Mouse (Mus musculus): ENCODE measurements at regions not wholly inside any gene's neighbourhood (a gene's known extent, or its start where the extent isn't known, plus 50 kb on each side); places are given as distances from the start of the nearest gene placed in this dataset.
A peak's percentile ranks its signal among the peaks of the same experiment; 100 is the strongest.

- Histone ChIP-seq H3K9me3 (replicated peaks; ENCODE audit: insufficient read depth, low read length) (no peaks in the 10 kb centered on the region), H3K36me3 (ENCODE audit: control insufficient read depth in 1 of 2, insufficient read depth in 2 of 2, low read length in 2 of 2) (no peaks in the 10 kb centered on the region), H3K79me2 (ENCODE audit: control insufficient read depth, insufficient read depth, low read length, poor library complexity) (no peaks in the 10 kb centered on the region), H3K9ac (ENCODE audit: control insufficient read depth, low read depth, low read length, poor library complexity, severe bottlenecking) (no peak overlapping the region), H3K4me3 (ENCODE audit: control insufficient read depth in 1 of 2, insufficient read depth in 1 of 2, low read depth in 2 of 2, low read length in 2 of 2) (no peak overlapping the region), H3K4me1 (ENCODE audit: control insufficient read depth in 1 of 2, insufficient read depth in 2 of 2, low read length in 2 of 2) (peaks cover 0 to 6% of the 10 kb centered on the region in 2 experiments; a peak in 3 of 4 replicates), H3K27me3 (ENCODE audit: control insufficient read depth in 1 of 2, insufficient read depth in 2 of 2, low read length in 2 of 2) (no peaks in the 10 kb centered on the region), H3K27ac (ENCODE audit: control insufficient read depth, low read depth, low read length) (no peak overlapping the region)
- peak; percentile 29 for DNase-seq (ENCODE audit: low read depth, low spot score)
- TF ChIP-seq USF1 (IDR thresholded peaks at IDR 0.05; ENCODE audit: low read depth, low read length) (no peak), POLR2A (IDR thresholded peaks at IDR 0.05; ENCODE audit: control insufficient read depth in 1 of 2, insufficient read depth in 1 of 2, low read depth in 1 of 2, low read length in 2 of 2, poor library complexity in 1 of 2) (no peak), NRF1 (IDR thresholded peaks at IDR 0.05; ENCODE audit: insufficient read depth, low read depth, low read length, poor library complexity, severe bottlenecking) (no peak), POLR2AphosphoS2 (IDR thresholded peaks at IDR 0.05; ENCODE audit: low read length) (no peak), ETS1 (IDR thresholded peaks at IDR 0.05; ENCODE audit: low read depth, low read length) (no peak), EP300 (IDR thresholded peaks at IDR 0.05; ENCODE audit: low read depth in 1 of 2, low read length in 2 of 2) (no peak), RCOR1 (IDR thresholded peaks at IDR 0.05; ENCODE audit: low read depth, low read length) (no peak), MYB (IDR thresholded peaks at IDR 0.05; ENCODE audit: low read depth, low read length) (no peak), E2F4 (IDR thresholded peaks at IDR 0.05; ENCODE audit: borderline replicate concordance, low read depth, low read length) (no peak), USF2 (IDR thresholded peaks at IDR 0.05; ENCODE audit: borderline replicate concordance in 1 of 2, insufficient read depth in 1 of 2, low read depth in 1 of 2, low read length in 2 of 2) (no peak), TBP (IDR thresholded peaks at IDR 0.05; ENCODE audit: low read depth, low read length) (no peak), MYC (IDR thresholded peaks at IDR 0.05; ENCODE audit: low read depth, low read length) (no peak), HCFC1 (IDR thresholded peaks at IDR 0.05; ENCODE audit: low read depth, low read length) (no peak), ZNF384 (IDR thresholded peaks at IDR 0.05; ENCODE audit: low read depth, low read length) (no peak), ELF1 (IDR thresholded peaks at IDR 0.05; ENCODE audit: low read depth, low read length) (no peak), MEF2A (IDR thresholded peaks at IDR 0.05; ENCODE audit: extremely low read depth, insufficient replicate concordance, low read depth, low read length, poor library complexity, severe bottlenecking) (no peak), MAZ (IDR thresholded peaks at IDR 0.05; ENCODE audit: low read depth, low read length) (no peak), CHD2 (IDR thresholded peaks at IDR 0.05; ENCODE audit: low read length) (no peak)
These were observed 213.2 kb upstream of the Prok2 start for GRCm38 (mm10) chr6:99939382-99939781.

GRCm38 (mm10) chr6:99938949-99939348, 212.8 kb upstream of the Prok2 start:
- Histone ChIP-seq H3K79me2 (ENCODE audit: control insufficient read depth, insufficient read depth, low read length, poor library complexity) (no peaks in the 10 kb centered on the region), H3K27me3 (ENCODE audit: control insufficient read depth in 1 of 2, insufficient read depth in 2 of 2, low read length in 2 of 2) (no peaks in the 10 kb centered on the region), H3K4me3 (ENCODE audit: control insufficient read depth in 1 of 2, insufficient read depth in 1 of 2, low read depth in 2 of 2, low read length in 2 of 2) (no peak overlapping the region), H3K4me1 (ENCODE audit: control insufficient read depth in 1 of 2, insufficient read depth in 2 of 2, low read length in 2 of 2) (peaks cover 0 to 10% of the 10 kb centered on the region in 2 experiments; a peak in 3 of 4 replicates), H3K36me3 (ENCODE audit: control insufficient read depth in 1 of 2, insufficient read depth in 2 of 2, low read length in 2 of 2) (no peaks in the 10 kb centered on the region), H3K9ac (ENCODE audit: control insufficient read depth, low read depth, low read length, poor library complexity, severe bottlenecking) (no peak overlapping the region), H3K27ac (ENCODE audit: control insufficient read depth, low read depth, low read length) (no peak overlapping the region), H3K9me3 (replicated peaks; ENCODE audit: insufficient read depth, low read length) (no peaks in the 10 kb centered on the region)
- no peak for TF ChIP-seq MYC (IDR thresholded peaks at IDR 0.05; ENCODE audit: low read depth, low read length)
- TF ChIP-seq MAX (IDR thresholded peaks at IDR 0.05; ENCODE audit: low read length): no peak
- TF ChIP-seq POLR2AphosphoS2 (IDR thresholded peaks at IDR 0.05; ENCODE audit: low read length): no peak
- no peak for TF ChIP-seq RAD21 (IDR thresholded peaks at IDR 0.05; ENCODE audit: low read depth, low read length)
- no peak for TF ChIP-seq POLR2AphosphoS5 (IDR thresholded peaks at IDR 0.05; ENCODE audit: borderline replicate concordance, low read depth, low read length)
- TF ChIP-seq CHD2 (IDR thresholded peaks at IDR 0.05; ENCODE audit: low read length): no peak
- no peak for TF ChIP-seq ELF1 (IDR thresholded peaks at IDR 0.05; ENCODE audit: low read depth, low read length)
- TF ChIP-seq CTCF (IDR thresholded peaks at IDR 0.05 in 2 of 3, conservative IDR thresholded peaks at IDR 0.05 in 1 of 3; ENCODE audit: control insufficient read depth in 1 of 3, insufficient read depth in 1 of 3, low read depth in 2 of 3, low read length in 3 of 3, poor library complexity in 1 of 3, severe bottlenecking in 1 of 3): no peak
- no peak for TF ChIP-seq USF2 (IDR thresholded peaks at IDR 0.05; ENCODE audit: borderline replicate concordance in 1 of 2, insufficient read depth in 1 of 2, low read depth in 1 of 2, low read length in 2 of 2)
- TF ChIP-seq ZNF384 (IDR thresholded peaks at IDR 0.05; ENCODE audit: low read depth, low read length): no peak
- no peak for TF ChIP-seq ZMIZ1 (IDR thresholded peaks at IDR 0.05; ENCODE audit: low read depth, low read length)
- no peak for TF ChIP-seq RCOR1 (IDR thresholded peaks at IDR 0.05; ENCODE audit: low read depth, low read length)
- no peak for TF ChIP-seq MAFK (IDR thresholded peaks at IDR 0.05; ENCODE audit: borderline replicate concordance, low read depth, low read length)
- no peak for DNase-seq (ENCODE audit: low read depth, low spot score)

All from MEL (cell line).